Mouse (Mus musculus): ENCODE data around the gene Rp9.

Gene Rp9

DNA sequence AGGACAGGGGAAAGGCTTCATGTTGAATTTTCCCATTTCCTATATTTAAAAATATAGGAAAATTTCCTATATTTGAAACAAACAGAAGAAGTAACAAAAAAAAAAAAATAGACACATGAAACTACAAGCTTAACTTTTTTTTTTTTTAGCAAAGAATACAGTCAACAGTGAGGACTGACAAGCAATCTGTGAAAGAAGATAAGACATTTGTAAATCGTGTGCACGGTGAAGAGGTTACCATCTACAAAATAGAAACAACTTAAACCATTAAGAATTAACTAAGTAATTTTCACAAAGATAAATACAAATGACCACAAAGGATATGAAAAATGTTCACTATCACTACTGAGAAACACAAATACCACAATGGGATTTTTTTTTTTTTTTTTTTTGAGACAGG lies 103.3 kb downstream of the Rp9 start:
- no peak for DNase-seq (ENCODE audit: low read depth)
